Mouse (Mus musculus): Measurements from ENCODE around the gene Leng8. TPM values are rescaled to one million over a fixed set of nuclear protein-coding genes. Genes with fewer than 3 reads are reported as not detected.

The Leng8 gene
- polyA plus RNA-seq, 1 experiment from 2014 or later, result 66.7 TPM

GRCm38 (mm10) chr7:4124856-4125255, 12.0 kb upstream of the Leng8 start:
- DNase-seq (ENCODE audit: low spot score) (no peak), ATAC-seq (ENCODE audit: low FRiP score) (no peak)
- peaks cover 39% of the 10 kb centered on the region for H3K4me1 ChIP-seq (replicated peaks; ENCODE audit: control insufficient read depth, insufficient read depth, low read length)
- no peaks in the 10 kb centered on the region for H3K27me3 ChIP-seq (ENCODE audit: control insufficient read depth, insufficient read depth, low read length)
- peak overlapping the region; percentile 91 for H3K27ac ChIP-seq
- peak overlapping the region; percentile 29 for H3K4me3 ChIP-seq (replicated peaks; ENCODE audit: low read length)
- H3K4me2 ChIP-seq (replicated peaks), result peak overlapping the region; percentile 68
- no peaks in the 10 kb centered on the region for H3K9me3 ChIP-seq (ENCODE audit: control insufficient read depth, low read length)
- WGBS, result 13% methylated on average over 5 of the region's 5 CpGs
- peaks cover 15% of the 10 kb centered on the region; the same call in 1 of the 2 replicates for H3K36me3 ChIP-seq (replicated peaks; ENCODE audit: control insufficient read depth, insufficient read depth)
- H3K9ac ChIP-seq, result peak overlapping the region; percentile 45

- Histone ChIP-seq H3K27me3 (ENCODE audit: control insufficient read depth, insufficient read depth, low read length) (no peaks in the 10 kb centered on the region), H3K4me3 (replicated peaks; ENCODE audit: low read length) (no peak overlapping the region), H3K4me2 (replicated peaks) (peak overlapping the region; percentile 68), H3K9me3 (ENCODE audit: control insufficient read depth, low read length) (no peaks in the 10 kb centered on the region), H3K4me1 (replicated peaks; ENCODE audit: control insufficient read depth, insufficient read depth, low read length) (peaks cover 34% of the 10 kb centered on the region), H3K36me3 (replicated peaks; ENCODE audit: control insufficient read depth, insufficient read depth) (peaks cover 15% of the 10 kb centered on the region; the same call in 1 of the 2 replicates), H3K27ac (peak overlapping the region; percentile 91), H3K9ac (peak overlapping the region; percentile 45)
- 35% methylated on average over 9 of the region's 9 CpGs for WGBS
- ATAC-seq (ENCODE audit: low FRiP score) (no peak), DNase-seq (ENCODE audit: low spot score) (no peak)
Observed at GRCm38 (mm10) chr7:4125306-4125705, 11.5 kb upstream of the Leng8 start.

DNA sequence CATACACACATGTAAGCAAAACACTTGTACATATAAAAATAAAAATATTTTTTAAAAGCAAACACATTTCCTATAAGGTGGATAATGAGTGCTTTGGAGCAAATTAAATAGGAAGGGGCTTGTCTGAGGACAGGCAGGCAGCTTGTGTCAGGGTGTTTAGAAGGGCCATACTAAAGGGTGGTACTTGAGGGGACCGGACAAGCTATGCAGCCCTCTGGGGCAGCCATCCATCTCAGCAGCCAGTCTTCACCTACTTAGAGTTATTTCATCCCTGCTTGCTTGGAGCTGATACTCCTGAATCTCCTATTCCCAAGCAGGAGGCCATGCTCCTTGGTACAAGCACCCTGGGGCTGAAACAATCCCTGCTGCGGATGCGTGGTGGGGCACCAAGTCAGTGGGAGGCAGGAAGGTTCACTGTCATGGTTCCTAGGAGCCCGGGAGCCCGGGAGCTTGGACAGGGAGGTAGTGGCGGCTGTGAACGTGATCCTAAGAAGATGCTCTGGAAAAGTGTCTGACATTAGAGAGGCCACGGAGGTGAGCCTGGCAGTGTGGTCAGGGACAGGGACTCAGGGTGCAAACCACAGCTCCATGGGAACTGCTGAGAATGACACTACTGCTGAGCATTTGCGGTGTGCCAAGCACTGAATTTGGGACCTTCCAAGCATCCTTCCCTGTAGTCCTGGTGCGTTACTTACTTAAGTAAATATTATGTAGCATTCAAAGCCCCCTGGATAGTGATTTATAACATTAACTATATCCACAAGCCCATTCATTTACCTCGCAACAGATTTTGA, 9.7 kb upstream of the Leng8 start:
- H3K9me3 ChIP-seq (ENCODE audit: control insufficient read depth, low read length), result no peaks in the 10 kb centered on the region
- no peaks in the 10 kb centered on the region for H3K27me3 ChIP-seq (ENCODE audit: control insufficient read depth, insufficient read depth, low read length)
- H3K9ac ChIP-seq, result no peak overlapping the region
- H3K27ac ChIP-seq, result peak overlapping the region; percentile 29; the same call in 1 of the 2 replicates
- no peak overlapping the region for H3K4me2 ChIP-seq (replicated peaks)
- peaks cover 27% of the 10 kb centered on the region for H3K4me1 ChIP-seq (replicated peaks; ENCODE audit: control insufficient read depth, insufficient read depth, low read length)
- WGBS, result 90% methylated on average over 11 of the region's 11 CpGs
- DNase-seq (ENCODE audit: low spot score), result no peak
- peaks cover 15% of the 10 kb centered on the region; the same call in 1 of the 2 replicates for H3K36me3 ChIP-seq (replicated peaks; ENCODE audit: control insufficient read depth, insufficient read depth)
- H3K4me3 ChIP-seq (replicated peaks; ENCODE audit: low read length), result no peak overlapping the region
- no peak for ATAC-seq (ENCODE audit: low FRiP score)

GRCm38 (mm10) chr7:4127894-4128293, 8.9 kb upstream of the Leng8 start:
- H3K9ac ChIP-seq, result no peak overlapping the region
- H3K27ac ChIP-seq, result no peak overlapping the region
- 90% methylated on average over 4 of the region's 4 CpGs for WGBS
- DNase-seq (ENCODE audit: low spot score) (no peak), ATAC-seq (ENCODE audit: low FRiP score) (no peak)
- no peaks in the 10 kb centered on the region for H3K27me3 ChIP-seq (ENCODE audit: control insufficient read depth, insufficient read depth, low read length)
- no peak overlapping the region for H3K4me2 ChIP-seq (replicated peaks)
- H3K4me1 ChIP-seq (replicated peaks; ENCODE audit: control insufficient read depth, insufficient read depth, low read length), result peaks cover 27% of the 10 kb centered on the region
- no peaks in the 10 kb centered on the region for H3K9me3 ChIP-seq (ENCODE audit: control insufficient read depth, low read length)
- H3K36me3 ChIP-seq (replicated peaks; ENCODE audit: control insufficient read depth, insufficient read depth), result peaks cover 20% of the 10 kb centered on the region; the same call in 1 of the 2 replicates
- H3K4me3 ChIP-seq (replicated peaks; ENCODE audit: low read length), result no peak overlapping the region

DNA sequence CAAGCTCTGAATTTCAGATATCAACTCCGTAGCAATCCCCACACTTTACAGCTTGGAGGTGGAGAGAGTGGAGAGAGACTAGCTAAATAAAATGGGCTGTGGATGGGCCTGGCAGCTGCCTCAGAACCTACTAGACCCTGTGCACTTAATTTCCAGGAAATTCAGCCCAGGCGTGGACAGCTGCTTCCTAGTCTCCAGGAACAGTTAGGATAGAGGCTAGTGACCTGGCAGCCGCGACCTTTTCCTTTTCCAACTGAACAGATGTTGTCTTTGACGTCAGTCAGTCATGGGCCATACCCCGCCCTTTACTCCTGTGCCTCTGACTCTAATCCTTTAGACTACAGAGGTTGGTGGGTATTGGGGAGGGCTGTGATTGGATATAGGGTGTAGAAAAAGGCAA, 8.0 kb upstream of the Leng8 start:
- ATAC-seq (ENCODE audit: low FRiP score), result no peak
- DNase-seq (ENCODE audit: low spot score), result no peak
- 69% methylated on average over 6 of the region's 6 CpGs for WGBS
- H3K36me3 ChIP-seq (replicated peaks; ENCODE audit: control insufficient read depth, insufficient read depth), result peaks cover 20% of the 10 kb centered on the region; the same call in 1 of the 2 replicates
- H3K4me3 ChIP-seq (replicated peaks; ENCODE audit: low read length), result no peak overlapping the region
- H3K4me1 ChIP-seq (replicated peaks; ENCODE audit: control insufficient read depth, insufficient read depth, low read length), result peaks cover 20% of the 10 kb centered on the region
- 0 out of 2 replicates have a peak overlapping the region, but pooled peaks have one; percentile 48 for H3K27ac ChIP-seq
- no peak overlapping the region for H3K4me2 ChIP-seq (replicated peaks)
- peak overlapping the region; percentile 6; the same call in 1 of the 2 replicates for H3K9ac ChIP-seq
- no peaks in the 10 kb centered on the region for H3K27me3 ChIP-seq (ENCODE audit: control insufficient read depth, insufficient read depth, low read length)
- no peaks in the 10 kb centered on the region for H3K9me3 ChIP-seq (ENCODE audit: control insufficient read depth, low read length)

DNA sequence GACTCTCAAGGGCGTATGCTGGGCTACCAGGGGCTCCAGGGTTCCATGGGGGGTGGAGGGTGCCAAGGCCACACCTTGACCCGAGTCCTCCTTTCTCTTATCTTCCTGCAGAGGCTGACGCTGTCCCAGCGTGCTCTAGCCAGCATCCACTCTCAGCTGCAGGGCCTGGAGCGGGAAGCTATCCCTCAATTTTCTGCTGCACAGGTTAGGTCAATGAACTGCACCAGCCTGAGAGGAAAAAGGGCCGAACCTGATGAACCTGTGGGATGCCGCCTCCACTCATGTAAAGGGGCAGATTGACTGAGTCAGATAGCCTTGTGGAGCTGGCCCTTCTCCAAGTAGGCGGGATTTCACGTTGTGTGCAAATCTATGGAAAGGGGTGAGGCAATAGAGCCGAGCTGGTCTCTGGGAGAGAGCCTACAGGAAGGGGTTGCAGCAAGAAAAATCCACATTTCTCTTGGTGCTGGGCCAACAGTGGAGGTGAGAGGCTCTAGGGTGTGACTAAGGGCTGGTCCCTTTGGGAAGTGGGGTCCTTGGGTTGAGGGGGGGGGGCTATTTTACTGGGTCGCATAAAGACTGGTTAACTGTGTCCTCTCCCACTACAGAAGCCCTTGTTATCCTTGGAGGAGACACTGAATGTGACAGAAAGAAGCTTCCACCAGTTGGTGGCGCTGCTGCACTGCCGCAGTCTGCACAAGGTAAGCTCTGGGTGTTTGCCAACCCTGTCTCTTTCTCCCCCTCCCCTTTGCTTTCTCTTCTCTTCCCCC, 6.0 kb upstream of the Leng8 start:
- WGBS, result 32% methylated on average over 13 of the region's 13 CpGs
- Histone ChIP-seq H3K4me2 (replicated peaks) (no peak overlapping the region), H3K27me3 (ENCODE audit: control insufficient read depth, insufficient read depth, low read length) (no peaks in the 10 kb centered on the region), H3K9me3 (ENCODE audit: control insufficient read depth, low read length) (no peaks in the 10 kb centered on the region), H3K9ac (0 out of 2 replicates have a peak overlapping the region, but pooled peaks have one; percentile 37), H3K27ac (peak overlapping the region; percentile 75), H3K4me1 (replicated peaks; ENCODE audit: control insufficient read depth, insufficient read depth, low read length) (peaks cover 6% of the 10 kb centered on the region; the same call in 1 of the 2 replicates), H3K36me3 (replicated peaks; ENCODE audit: control insufficient read depth, insufficient read depth) (peaks cover 20% of the 10 kb centered on the region; the same call in 1 of the 2 replicates), H3K4me3 (replicated peaks; ENCODE audit: low read length) (no peak overlapping the region)
- ATAC-seq (ENCODE audit: low FRiP score) (peak; percentile 53), DNase-seq (ENCODE audit: low spot score) (peak; percentile 91)

- Histone ChIP-seq H3K27ac (no peak overlapping the region), H3K4me3 (replicated peaks; ENCODE audit: low read length) (no peak overlapping the region), H3K9me3 (ENCODE audit: control insufficient read depth, low read length) (no peaks in the 10 kb centered on the region), H3K27me3 (ENCODE audit: control insufficient read depth, insufficient read depth, low read length) (no peaks in the 10 kb centered on the region), H3K36me3 (replicated peaks; ENCODE audit: control insufficient read depth, insufficient read depth) (peaks cover 20% of the 10 kb centered on the region; the same call in 1 of the 2 replicates), H3K4me2 (replicated peaks) (no peak overlapping the region), H3K9ac (peak overlapping the region; percentile 3; the same call in 1 of the 2 replicates), H3K4me1 (replicated peaks; ENCODE audit: control insufficient read depth, insufficient read depth, low read length) (peaks cover 12% of the 10 kb centered on the region; the same call in 1 of the 2 replicates)
- DNase-seq (ENCODE audit: low spot score), result no peak
- no peak for ATAC-seq (ENCODE audit: low FRiP score)
- 89% methylated on average over 8 of the region's 8 CpGs for WGBS
Observed at GRCm38 (mm10) chr7:4131964-4132363, 4.9 kb upstream of the Leng8 start.

DNA sequence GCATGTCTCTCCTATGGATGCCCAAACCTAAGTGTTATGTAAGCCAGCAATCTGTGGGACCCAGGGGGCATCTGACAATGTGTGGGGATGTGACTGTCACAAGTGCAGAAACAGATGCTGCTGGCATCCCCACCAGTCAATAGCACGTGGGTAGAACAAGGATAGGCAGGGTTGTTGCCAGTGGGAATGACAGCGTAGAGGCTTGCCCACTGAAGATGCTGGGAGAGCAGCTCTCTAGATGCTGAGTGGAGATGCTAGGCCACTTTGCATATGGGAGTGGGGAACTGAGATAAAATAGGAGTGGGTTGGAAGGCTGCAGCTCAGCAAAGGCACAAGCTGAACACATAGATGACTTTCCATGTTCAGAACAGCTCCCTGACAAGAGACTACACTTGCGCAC, 4.3 kb upstream of the Leng8 start:
- 87% methylated on average over 3 of the region's 3 CpGs for WGBS
- peak overlapping the region; percentile 3; the same call in 1 of the 2 replicates for H3K9ac ChIP-seq

GRCm38 (mm10) chr7:4132998-4133397, 3.8 kb upstream of the Leng8 start:
- H3K27ac ChIP-seq, result no peak overlapping the region
- no peak overlapping the region for H3K9ac ChIP-seq
- H3K4me2 ChIP-seq (replicated peaks), result no peak overlapping the region; the same call in 1 of the 2 replicates
- no peaks in the 10 kb centered on the region for H3K9me3 ChIP-seq (ENCODE audit: control insufficient read depth, low read length)
- peaks cover 11% of the 10 kb centered on the region; the same call in 1 of the 2 replicates for H3K36me3 ChIP-seq (replicated peaks; ENCODE audit: control insufficient read depth, insufficient read depth)
- no peak for DNase-seq (ENCODE audit: low spot score)
- H3K4me3 ChIP-seq (replicated peaks; ENCODE audit: low read length), result no peak overlapping the region
- peaks cover 17% of the 10 kb centered on the region for H3K4me1 ChIP-seq (replicated peaks; ENCODE audit: control insufficient read depth, insufficient read depth, low read length)
- whole genome bisulfite sequencing, result 86% methylated on average over 7 of the region's 7 CpGs
- no peaks in the 10 kb centered on the region for H3K27me3 ChIP-seq (ENCODE audit: control insufficient read depth, insufficient read depth, low read length)
- no peak for ATAC-seq (ENCODE audit: low FRiP score)

More for the DNA sequence above, 4.3 kb upstream of the Leng8 start:
- H3K27me3 ChIP-seq (ENCODE audit: control insufficient read depth, insufficient read depth, low read length), result no peaks in the 10 kb centered on the region
- peaks cover 13% of the 10 kb centered on the region for H3K4me1 ChIP-seq (replicated peaks; ENCODE audit: control insufficient read depth, insufficient read depth, low read length)
- no peak overlapping the region for H3K4me3 ChIP-seq (replicated peaks; ENCODE audit: low read length)
- H3K36me3 ChIP-seq (replicated peaks; ENCODE audit: control insufficient read depth, insufficient read depth), result peaks cover 15% of the 10 kb centered on the region; the same call in 1 of the 2 replicates
- no peak overlapping the region for H3K4me2 ChIP-seq (replicated peaks)
- no peak for ATAC-seq (ENCODE audit: low FRiP score)
- H3K27ac ChIP-seq, result no peak overlapping the region
- no peak for DNase-seq (ENCODE audit: low spot score)
- no peaks in the 10 kb centered on the region for H3K9me3 ChIP-seq (ENCODE audit: control insufficient read depth, low read length)
